Mouse (Mus musculus) midbrain, embryonic 13.5 days (tissue): ENCODE data around the gene Arrdc2. TPM values are rescaled to one million over a fixed set of nuclear protein-coding genes. Genes with fewer than 3 reads are reported as not detected.
"Not testable (repeated sequence)": the region's sequence is repeated elsewhere in the genome, so short reads cannot be mapped to it uniquely, and the experiment has no call there.

Experiments used
- ATAC-seq: fragments of 200-750 bp; cut with Nextera tagmentation; 2 replicates; pipeline ENCODE4 v1.8.0; 2017; ENCODE audit warnings: mild to moderate bottlenecking, moderate TSS enrichment, moderate library complexity
- H3K27ac ChIP-seq: fragments of 300-500 bp; sonication (generic); 2 replicates; pipeline ENCODE4 v1.5.1; 2015; ENCODE audit warnings: inconsistent platforms, mild to moderate bottlenecking, moderate library complexity
- H3K27me3 ChIP-seq: fragments of 300-500 bp; sonication (generic); 2 replicates; pipeline ENCODE4 v1.6.1; 2015; ENCODE audit warnings: mild to moderate bottlenecking, inconsistent platforms
- H3K36me3 ChIP-seq: fragments of 300-500 bp; sonication (generic); 2 replicates; pipeline ENCODE4 v1.6.1; 2015; ENCODE audit warnings: mild to moderate bottlenecking, inconsistent platforms
- H3K4me1 ChIP-seq: fragments of 300-500 bp; sonication (generic); replicated peaks from 2 replicates; pipeline ENCODE4 v1.6.1; 2015; ENCODE audit warnings: inconsistent platforms
- H3K4me2 ChIP-seq: fragments of 300-500 bp; sonication (generic); replicated peaks from 2 replicates; pipeline ENCODE4 v1.6.1; 2015; ENCODE audit warnings: moderate library complexity, mild to moderate bottlenecking, inconsistent platforms
- H3K4me3 ChIP-seq: fragments of 300-500 bp; sonication (generic); replicated peaks from 2 replicates; pipeline ENCODE4 v1.5.1; 2015; ENCODE audit warnings: mild to moderate bottlenecking, inconsistent platforms
- H3K9ac ChIP-seq: fragments of 300-500 bp; sonication (generic); replicated peaks from 2 replicates; pipeline ENCODE4 v1.6.1; 2015; ENCODE audit warnings: mild to moderate bottlenecking, inconsistent platforms
- H3K9me3 ChIP-seq: fragments of 300-500 bp; sonication (generic); 2 replicates; pipeline ENCODE4 v1.6.1; 2016; ENCODE audit warnings: mild to moderate bottlenecking, inconsistent platforms
- WGBS: fragments of 180-500 bp; shearing (Covaris S2); methylation state at CpG from one replicate; pipeline ENCODE4 v1.1.7; 2015; 5-methylcytosine and 5-hydroxymethylcytosine counted together
- polyA plus RNA-seq: library from polyadenylated mRNA; unstranded; fragments of >200 nt; fragmentation: Nextera tagmentation; extraction: Ambion mirVana; gene quantifications from 2 replicates; pipeline ENCODE4 v1.2.1, GENCODE M21; 2015

The Arrdc2 gene
- polyA plus RNA-seq, 1 experiment from 2014 or later: 10.5 TPM

- no peaks in the 10 kb centered on the region for H3K27me3 ChIP-seq
- H3K4me1 ChIP-seq: peaks cover 21% of the 10 kb centered on the region
- no peak overlapping the region for H3K4me3 ChIP-seq
- H3K4me2 ChIP-seq: no peak overlapping the region
- H3K9me3 ChIP-seq: no peaks in the 10 kb centered on the region
- no peak overlapping the region for H3K9ac ChIP-seq
- no peak for ATAC-seq
- peaks cover 18% of the 10 kb centered on the region; the same call in 1 of the 2 replicates for H3K36me3 ChIP-seq
- WGBS: 96% methylated on average over 3 of the region's 3 CpGs
- H3K27ac ChIP-seq: no peak overlapping the region
Observed at GRCm38 (mm10) chr8:70834071-70834470, 5.4 kb downstream of the Arrdc2 start.

- Histone ChIP-seq H3K27ac (no peak overlapping the region), H3K4me3 (no peak overlapping the region), H3K4me2 (no peak overlapping the region), H3K9ac (no peak overlapping the region), H3K9me3 (no peaks in the 10 kb centered on the region), H3K4me1 (peaks cover 17% of the 10 kb centered on the region), H3K27me3 (no peaks in the 10 kb centered on the region), H3K36me3 (peaks cover 18% of the 10 kb centered on the region; the same call in 1 of the 2 replicates)
- no peak; the same call in 1 of the 2 replicates for ATAC-seq
- WGBS: 51% methylated on average over 15 of the region's 15 CpGs
Observed at GRCm38 (mm10) chr8:70833520-70833919, 6.0 kb downstream of the Arrdc2 start.

- H3K4me3 ChIP-seq: no peak overlapping the region
- H3K27me3 ChIP-seq: no peaks in the 10 kb centered on the region
- H3K4me2 ChIP-seq: no peak overlapping the region
- H3K36me3 ChIP-seq: peaks cover 18% of the 10 kb centered on the region; the same call in 1 of the 2 replicates
- H3K9me3 ChIP-seq: no peaks in the 10 kb centered on the region
- WGBS: 54% methylated on average over 9 of the region's 9 CpGs
- peaks cover 14% of the 10 kb centered on the region; the same call in 1 of the 2 replicates for H3K4me1 ChIP-seq
- no peak; the same call in 1 of the 2 replicates for ATAC-seq
- H3K27ac ChIP-seq: no peak overlapping the region
- H3K9ac ChIP-seq: no peak overlapping the region
Observed at GRCm38 (mm10) chr8:70833018-70833482, 6.5 kb downstream of the Arrdc2 start.

- Histone ChIP-seq H3K27me3 (no peaks in the 10 kb centered on the region), H3K9me3 (no peaks in the 10 kb centered on the region), H3K4me3 (no peak overlapping the region), H3K9ac (0 out of 2 replicates have a peak overlapping the region, but pooled peaks have one; percentile 19), H3K4me2 (no peak overlapping the region), H3K4me1 (peaks cover 14% of the 10 kb centered on the region; the same call in 1 of the 2 replicates), H3K27ac (no peak overlapping the region), H3K36me3 (peaks cover 18% of the 10 kb centered on the region; the same call in 1 of the 2 replicates)
- WGBS: 69% methylated on average over 11 of the region's 11 CpGs
- ATAC-seq: no peak
Observed at GRCm38 (mm10) chr8:70832371-70832770, 7.1 kb downstream of the Arrdc2 start.

GRCm38 (mm10) chr8:70831517-70831916, 8.0 kb downstream of the Arrdc2 start:
- ATAC-seq: no peak
- Histone ChIP-seq H3K4me3 (no peak overlapping the region), H3K27me3 (no peaks in the 10 kb centered on the region), H3K9me3 (no peaks in the 10 kb centered on the region), H3K9ac (no peak overlapping the region), H3K36me3 (peaks cover 15% of the 10 kb centered on the region; the same call in 1 of the 2 replicates), H3K4me1 (peaks cover 14% of the 10 kb centered on the region; the same call in 1 of the 2 replicates), H3K4me2 (no peak overlapping the region), H3K27ac (no peak overlapping the region)
- 88% methylated on average over 8 of the region's 8 CpGs for WGBS

GRCm38 (mm10) chr8:70827796-70828195, 11.7 kb downstream of the Arrdc2 start:
- no peaks in the 10 kb centered on the region for H3K36me3 ChIP-seq
- no peak overlapping the region for H3K4me2 ChIP-seq
- no peak for ATAC-seq
- H3K4me3 ChIP-seq: no peak overlapping the region
- no peaks in the 10 kb centered on the region for H3K27me3 ChIP-seq
- no peak overlapping the region for H3K27ac ChIP-seq
- no peaks in the 10 kb centered on the region for H3K9me3 ChIP-seq
- H3K9ac ChIP-seq: no peak overlapping the region
- 91% methylated on average over 1 of the region's 1 CpGs for WGBS
- H3K4me1 ChIP-seq: peaks cover 9% of the 10 kb centered on the region; the same call in 1 of the 2 replicates

GRCm38 (mm10) chr8:70827010-70827409, 12.5 kb downstream of the Arrdc2 start:
- Histone ChIP-seq H3K4me1 (peaks cover 5% of the 10 kb centered on the region; the same call in 1 of the 2 replicates), H3K36me3 (no peaks in the 10 kb centered on the region), H3K4me2 (no peak overlapping the region), H3K9ac (no peak overlapping the region), H3K27me3 (peaks cover 2% of the 10 kb centered on the region; the same call in 1 of the 2 replicates), H3K4me3 (no peak overlapping the region), H3K27ac (no peak overlapping the region), H3K9me3 (no peaks in the 10 kb centered on the region)
- ATAC-seq: no peak
- 95% methylated on average over 2 of the region's 2 CpGs for WGBS

GRCm38 (mm10) chr8:70825816-70826215, 13.7 kb downstream of the Arrdc2 start:
- Histone ChIP-seq H3K27ac (no peak overlapping the region), H3K4me1 (no peaks in the 10 kb centered on the region), H3K9ac (no peak overlapping the region), H3K27me3 (peaks cover 13% of the 10 kb centered on the region), H3K4me2 (no peak overlapping the region), H3K36me3 (no peaks in the 10 kb centered on the region), H3K9me3 (no peaks in the 10 kb centered on the region), H3K4me3 (no peak overlapping the region)
- 89% methylated on average over 8 of the region's 8 CpGs for WGBS
- ATAC-seq: no peak

- peaks cover 7% of the 10 kb centered on the region; the same call in 1 of the 2 replicates for H3K9me3 ChIP-seq
- no peak for ATAC-seq
- no peak overlapping the region for H3K4me3 ChIP-seq
- WGBS: 85% methylated on average over 7 of the region's 7 CpGs
- H3K9ac ChIP-seq: no peak overlapping the region; the same call in 1 of the 2 replicates
- no peak overlapping the region for H3K27ac ChIP-seq
- no peaks in the 10 kb centered on the region for H3K36me3 ChIP-seq
- peaks cover 33% of the 10 kb centered on the region for H3K27me3 ChIP-seq
- H3K4me2 ChIP-seq: no peak overlapping the region
- H3K4me1 ChIP-seq: 0 out of 2 replicates have a peak, but pooled peaks cover 2% of the 10 kb centered on the region
Observed at GRCm38 (mm10) chr8:70823802-70824201, 15.7 kb downstream of the Arrdc2 start.

GRCm38 (mm10) chr8:70822594-70822993, 16.9 kb downstream of the Arrdc2 start:
- H3K27me3 ChIP-seq: peaks cover 39% of the 10 kb centered on the region
- WGBS: 85% methylated on average over 3 of the region's 3 CpGs
- ATAC-seq: not testable (repeated sequence)

GRCm38 (mm10) chr8:70821992-70822391, 17.5 kb downstream of the Arrdc2 start:
- H3K4me1 ChIP-seq: 0 out of 2 replicates have a peak, but pooled peaks cover 2% of the 10 kb centered on the region
- no peaks in the 10 kb centered on the region for H3K36me3 ChIP-seq
- no peak overlapping the region for H3K4me2 ChIP-seq
- H3K4me3 ChIP-seq: no peak overlapping the region
- H3K9me3 ChIP-seq: peaks cover 8% of the 10 kb centered on the region; the same call in 1 of the 2 replicates
- 53% methylated on average over 11 of the region's 11 CpGs for WGBS
- H3K27me3 ChIP-seq: peaks cover 45% of the 10 kb centered on the region
- no peak overlapping the region for H3K9ac ChIP-seq
- no peak for ATAC-seq
- no peak overlapping the region for H3K27ac ChIP-seq

More at GRCm38 (mm10) chr8:70822594-70822993, 16.9 kb downstream of the Arrdc2 start:
- not testable (repeated sequence) for H3K36me3 ChIP-seq, H3K9me3 ChIP-seq, H3K4me3 ChIP-seq, H3K9ac ChIP-seq, H3K4me2 ChIP-seq, H3K4me1 ChIP-seq, H3K27ac ChIP-seq

GRCm38 (mm10) chr8:70821399-70821962, 18.0 kb downstream of the Arrdc2 start:
- Histone ChIP-seq H3K36me3 (no peaks in the 10 kb centered on the region), H3K27ac (no peak overlapping the region), H3K27me3 (peaks cover 50% of the 10 kb centered on the region), H3K9ac (no peak overlapping the region), H3K9me3 (peaks cover 8% of the 10 kb centered on the region; the same call in 1 of the 2 replicates), H3K4me1 (0 out of 2 replicates have a peak, but pooled peaks cover 6% of the 10 kb centered on the region), H3K4me2 (no peak overlapping the region), H3K4me3 (no peak overlapping the region)
- ATAC-seq: peak; percentile 43
- 14% methylated on average over 30 of the region's 30 CpGs for WGBS
